Mouse (Mus musculus) forebrain, embryonic 12.5 days (tissue): Measurements from ENCODE around the gene Tpgs1. TPM values are rescaled to one million over a fixed set of nuclear protein-coding genes. Genes with fewer than 3 reads are reported as not detected.
"Not testable (repeated sequence)": the region's sequence is repeated elsewhere in the genome, so short reads cannot be mapped to it uniquely, and the experiment has no call there.

Experiments
- ATAC-seq: fragments of 200-750 bp; cut with Nextera tagmentation; 2 replicates; pipeline ENCODE4 v1.8.0; 2017; ENCODE audit warnings: moderate TSS enrichment; ENCODE audit not compliant: low FRiP score
- H3K27ac ChIP-seq: fragments of 300-500 bp; sonication (generic); 2 replicates; pipeline ENCODE4 v1.5.1; 2016; ENCODE audit warnings: mild to moderate bottlenecking
- H3K27me3 ChIP-seq: fragments of 300-500 bp; sonication (generic); 2 replicates; pipeline ENCODE4 v1.6.1; 2016; ENCODE audit warnings: mild to moderate bottlenecking
- H3K36me3 ChIP-seq: fragments of 300-500 bp; sonication (generic); replicated peaks from 2 replicates; pipeline ENCODE4 v1.6.1; 2016; ENCODE audit warnings: mild to moderate bottlenecking
- H3K4me1 ChIP-seq: fragments of 300-500 bp; sonication (generic); 2 replicates; pipeline ENCODE4 v1.6.1; 2016
- H3K4me2 ChIP-seq: fragments of 300-500 bp; sonication (generic); 2 replicates; pipeline ENCODE4 v1.6.1; 2016; ENCODE audit warnings: mild to moderate bottlenecking, moderate library complexity
- H3K4me3 ChIP-seq: fragments of 300-500 bp; sonication (generic); replicated peaks from 2 replicates; pipeline ENCODE4 v1.5.1; 2016; ENCODE audit warnings: mild to moderate bottlenecking
- H3K9ac ChIP-seq: fragments of 300-500 bp; sonication (generic); 2 replicates; pipeline ENCODE4 v1.6.1; 2016; ENCODE audit warnings: mild to moderate bottlenecking
- H3K9me3 ChIP-seq: fragments of 300-500 bp; sonication (generic); 2 replicates; pipeline ENCODE4 v1.6.1; 2016
- WGBS: fragments of 180-500 bp; shearing (Covaris S2); methylation state at CpG from one replicate; pipeline ENCODE4 v1.1.7; 2016; 5-methylcytosine and 5-hydroxymethylcytosine counted together
- polyA plus RNA-seq: library from polyadenylated mRNA; unstranded; fragments of >200 nt; fragmentation: Nextera tagmentation; extraction: Ambion mirVana; gene quantifications from 2 replicates; pipeline ENCODE4 v1.2.1, GENCODE M21; 2016

The Tpgs1 gene
- polyA plus RNA-seq, 1 experiment from 2014 or later = 62.5 TPM

DNA sequence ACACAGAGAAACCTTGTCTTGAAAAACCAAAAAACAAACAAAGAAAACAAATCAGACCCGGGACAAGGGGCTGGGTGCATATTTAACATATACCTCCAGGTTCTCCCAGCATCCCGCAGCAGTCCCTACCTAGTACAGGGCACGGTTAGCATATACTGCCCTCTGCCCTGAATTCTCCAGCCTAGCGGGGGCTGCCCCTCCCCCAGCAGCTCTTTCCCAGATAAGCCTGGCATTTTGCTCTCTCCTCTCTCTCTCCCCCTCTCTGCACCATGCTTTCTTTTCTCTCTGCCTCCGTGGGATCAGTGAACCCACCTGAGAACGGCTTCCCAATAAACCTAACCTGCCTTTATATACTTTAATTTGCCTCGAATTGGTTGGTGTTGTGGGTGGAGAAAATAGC is 31.5 kb downstream of the Tpgs1 start:
- no peaks in the 10 kb centered on the region for H3K36me3 ChIP-seq
- no peaks in the 10 kb centered on the region for H3K9me3 ChIP-seq
- peaks cover 12% of the 10 kb centered on the region for H3K4me1 ChIP-seq
- ATAC-seq = no peak
- no peak overlapping the region for H3K4me3 ChIP-seq
- H3K4me2 ChIP-seq = no peak overlapping the region
- no peak overlapping the region for H3K9ac ChIP-seq
- H3K27me3 ChIP-seq = no peaks in the 10 kb centered on the region
- no peak overlapping the region for H3K27ac ChIP-seq
- 55% methylated on average over 7 of the region's 7 CpGs for WGBS

DNA sequence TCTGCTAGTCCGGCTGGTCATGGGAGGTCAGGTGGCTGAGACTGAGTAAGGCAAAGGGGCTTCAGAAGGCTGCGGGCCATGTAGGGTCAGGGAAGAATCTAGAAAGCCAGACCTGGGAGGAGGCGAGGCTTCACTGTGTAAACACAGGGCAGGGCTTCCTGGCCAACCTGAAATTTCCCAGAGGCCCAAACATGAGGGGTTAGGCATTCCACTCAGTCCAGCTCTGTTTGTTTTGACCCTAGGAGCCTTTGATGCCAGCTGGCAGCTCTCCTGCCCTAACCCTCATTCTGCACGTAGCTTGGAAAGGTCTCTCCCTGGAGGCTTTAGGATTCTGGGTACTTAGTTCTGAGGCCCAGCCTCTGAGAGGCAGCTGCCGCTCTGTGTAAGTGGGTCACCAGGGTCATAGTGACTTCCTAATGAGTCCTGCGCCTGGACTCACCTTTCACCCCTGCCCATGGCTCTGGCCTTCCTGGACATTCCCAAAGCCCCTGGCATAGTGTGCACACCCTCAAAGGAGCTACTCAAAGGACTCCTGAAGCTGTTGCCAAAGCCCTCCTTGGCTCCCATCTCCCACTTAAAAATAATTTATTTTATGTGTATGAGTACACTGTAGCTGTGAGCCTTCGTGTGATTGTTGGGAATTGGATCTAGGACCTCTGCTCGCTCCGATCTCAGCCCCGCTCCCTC is 32.4 kb downstream of the Tpgs1 start:
- WGBS = 74% methylated on average over 10 of the region's 10 CpGs
- Histone ChIP-seq H3K9me3 (no peaks in the 10 kb centered on the region), H3K27ac (no peak overlapping the region), H3K4me2 (no peak overlapping the region), H3K36me3 (peaks cover 4% of the 10 kb centered on the region; the same call in 1 of the 2 replicates), H3K4me1 (peaks cover 21% of the 10 kb centered on the region), H3K4me3 (no peak overlapping the region), H3K27me3 (no peaks in the 10 kb centered on the region), H3K9ac (no peak overlapping the region)
- no peak for ATAC-seq

DNA sequence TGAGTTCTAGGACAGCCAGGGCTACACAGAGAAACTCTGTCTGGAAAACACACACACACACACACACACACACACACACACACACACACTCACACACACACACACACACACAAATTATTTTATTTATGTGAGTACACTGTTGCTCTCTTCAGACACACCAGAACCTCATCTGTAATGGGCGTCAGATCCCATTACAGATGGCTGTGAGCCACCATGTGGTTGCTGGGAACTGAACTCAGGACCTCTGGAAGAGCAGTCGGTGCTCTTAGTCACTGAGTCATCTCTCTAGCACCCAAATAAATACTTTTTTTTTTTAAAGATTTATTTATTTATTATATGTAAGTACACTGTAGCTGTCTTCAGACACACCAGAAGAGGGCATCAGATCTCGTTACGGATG is 33.8 kb downstream of the Tpgs1 start:
- H3K4me3 ChIP-seq = not testable (repeated sequence)
- peaks cover 35% of the 10 kb centered on the region for H3K4me1 ChIP-seq

DNA sequence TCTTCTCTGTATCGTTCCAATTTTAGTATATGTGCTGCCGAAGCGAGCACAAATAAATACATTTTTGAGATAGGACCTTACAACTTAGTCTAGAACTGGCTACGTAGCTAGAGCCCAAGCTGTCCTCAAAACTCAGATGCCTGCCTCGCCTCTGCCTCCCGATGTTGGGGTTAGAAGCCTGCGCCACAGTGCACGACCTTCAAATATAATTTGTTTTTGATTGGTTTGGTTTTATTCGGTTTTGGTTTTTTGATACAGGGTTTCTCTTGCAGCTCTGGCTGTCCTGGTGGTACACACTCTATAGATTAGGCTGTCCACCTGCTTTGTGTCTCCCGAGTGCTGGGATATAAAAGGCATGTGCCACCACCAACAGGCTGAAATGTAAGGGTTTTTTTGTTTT is 34.4 kb downstream of the Tpgs1 start:
- H3K4me2 ChIP-seq = peak overlapping the region; percentile 81
- 75% methylated on average over 10 of the region's 10 CpGs for WGBS
- no peaks in the 10 kb centered on the region for H3K9me3 ChIP-seq
- peak overlapping the region; percentile 86; the same call in 1 of the 2 replicates for H3K9ac ChIP-seq
- H3K27me3 ChIP-seq = no peaks in the 10 kb centered on the region
- peak overlapping the region; percentile 50; the same call in 1 of the 2 replicates for H3K27ac ChIP-seq
- ATAC-seq = no peak
- peak overlapping the region; percentile 77 for H3K4me3 ChIP-seq
- H3K36me3 ChIP-seq = peaks cover 13% of the 10 kb centered on the region
- peaks cover 36% of the 10 kb centered on the region for H3K4me1 ChIP-seq

More for the DNA sequence above, 33.8 kb downstream of the Tpgs1 start:
- H3K36me3 ChIP-seq = peaks cover 11% of the 10 kb centered on the region
- not testable (repeated sequence) for H3K27me3 ChIP-seq, H3K9ac ChIP-seq, H3K9me3 ChIP-seq, ATAC-seq, H3K4me2 ChIP-seq, H3K27ac ChIP-seq
- 84% methylated on average over 4 of the region's 4 CpGs for WGBS

DNA sequence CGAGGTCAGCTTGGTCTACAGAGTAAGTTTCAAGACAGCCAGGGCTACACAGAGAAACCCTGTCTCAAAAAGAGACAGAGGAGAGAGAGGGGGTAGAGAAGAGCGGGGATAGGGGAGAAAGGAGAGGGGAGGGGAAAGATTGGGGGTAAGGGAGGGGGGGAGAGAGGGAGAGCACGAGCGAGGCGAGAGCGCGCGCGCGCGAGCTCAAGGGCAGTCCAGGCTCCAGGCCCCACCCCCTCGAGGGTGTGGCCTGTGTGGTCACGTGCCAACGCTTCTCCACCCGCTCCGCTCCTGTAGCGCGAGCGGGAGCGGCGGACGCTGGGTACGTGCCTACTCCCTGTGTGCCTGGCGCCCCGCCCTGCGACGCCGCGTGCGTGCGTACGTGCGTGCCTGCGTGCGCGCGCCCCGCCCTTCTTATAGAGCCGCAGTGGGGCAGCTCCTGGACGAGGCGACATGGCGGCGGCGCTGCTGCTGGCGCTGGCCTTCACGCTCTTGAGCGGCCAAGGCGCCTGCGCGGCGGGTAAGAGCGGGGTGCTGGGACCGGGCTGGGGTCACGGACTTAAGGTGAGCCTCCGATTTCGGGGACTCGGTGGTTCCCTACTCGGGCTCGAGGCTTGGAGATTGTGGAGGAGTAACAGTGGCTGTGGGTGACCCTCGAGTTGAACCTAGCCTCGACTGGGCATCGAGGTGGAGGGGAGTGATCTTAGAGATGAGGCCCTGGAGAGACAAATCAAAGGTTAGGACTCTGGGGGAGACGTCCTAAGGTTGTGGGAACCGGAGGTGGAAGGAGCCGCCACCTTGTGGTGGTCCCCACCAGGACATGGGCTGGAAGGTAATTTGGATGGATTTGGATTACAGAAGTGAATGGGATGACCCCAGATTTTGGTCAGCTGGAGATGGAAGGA is 35.1 kb downstream of the Tpgs1 start, which contains the start of gene Bsg:
TSS of gene Bsg (plus strand) at position 427 of the 905 bp plus-strand sequence.
- under 1% methylated on average over 60 of the region's 65 CpGs for WGBS
- Histone ChIP-seq H3K9me3 (no peaks in the 10 kb centered on the region), H3K4me3 (peak within 1 kb of the TSS; percentile 77), H3K27ac (peak within 1 kb of the TSS; percentile 69), H3K36me3 (peaks cover 20% of the 10 kb centered on the region), H3K4me1 (peaks cover 36% of the 10 kb centered on the region), H3K4me2 (peak within 1 kb of the TSS; percentile 81), H3K9ac (peak within 1 kb of the TSS; percentile 86), H3K27me3 (no peaks in the 10 kb centered on the region)
- peak; percentile 97 for ATAC-seq

DNA sequence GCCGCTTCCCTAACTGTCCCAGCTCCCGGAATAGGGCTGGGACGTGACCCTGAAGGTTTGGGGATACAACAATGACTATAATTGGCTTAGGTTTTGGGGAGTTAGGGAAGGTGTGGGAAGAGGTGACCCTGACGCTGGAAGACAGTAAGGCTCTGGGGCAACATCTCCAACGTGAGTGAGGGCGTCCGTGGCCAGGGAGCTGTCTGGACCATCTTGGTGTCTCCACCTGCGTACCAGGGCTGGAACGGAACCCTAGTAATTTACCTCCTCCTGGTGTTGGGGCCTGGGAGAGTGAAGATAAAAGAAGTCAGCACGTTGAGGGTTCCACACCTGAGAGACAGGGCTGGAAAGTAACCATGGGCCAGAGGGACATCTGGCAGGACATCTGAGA is 35.8 kb downstream of the Tpgs1 start:
- no peak overlapping the region for H3K27ac ChIP-seq
- H3K27me3 ChIP-seq = no peaks in the 10 kb centered on the region
- H3K4me2 ChIP-seq = peak overlapping the region; percentile 81
- 0 out of 2 replicates have a peak, but pooled peaks have one; percentile 0 for ATAC-seq
- peaks cover 36% of the 10 kb centered on the region for H3K4me1 ChIP-seq
- H3K36me3 ChIP-seq = peaks cover 27% of the 10 kb centered on the region
- H3K4me3 ChIP-seq = peak overlapping the region; percentile 77
- H3K9ac ChIP-seq = peak overlapping the region; percentile 86
- WGBS = 5% methylated on average over 10 of the region's 10 CpGs
- H3K9me3 ChIP-seq = no peaks in the 10 kb centered on the region

DNA sequence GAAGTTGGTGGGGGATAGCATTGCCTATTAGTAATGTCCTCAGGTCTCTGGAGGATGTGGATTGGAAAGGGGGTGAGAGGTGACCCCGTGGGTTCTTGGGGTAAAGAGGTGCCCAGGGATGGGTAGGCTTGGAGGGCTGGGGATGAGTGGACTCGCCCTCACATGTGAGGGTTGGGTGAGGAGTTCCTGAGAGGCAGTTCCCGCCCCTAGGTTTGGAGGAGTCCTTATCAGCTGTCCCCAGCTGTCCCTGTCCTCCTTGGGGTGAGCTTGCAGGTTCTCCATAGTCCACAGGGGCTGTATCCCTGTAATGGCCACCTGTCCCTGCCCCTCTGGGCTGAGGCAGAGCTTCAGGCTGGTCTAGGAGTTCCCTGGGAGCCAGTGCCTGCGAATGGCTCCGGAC is 36.8 kb downstream of the Tpgs1 start:
- Histone ChIP-seq H3K27ac (0 out of 2 replicates have a peak overlapping the region, but pooled peaks have one; percentile 19), H3K4me3 (peak overlapping the region; percentile 77), H3K9ac (peak overlapping the region; percentile 86), H3K27me3 (no peaks in the 10 kb centered on the region), H3K36me3 (peaks cover 37% of the 10 kb centered on the region), H3K4me1 (peaks cover 36% of the 10 kb centered on the region), H3K9me3 (no peaks in the 10 kb centered on the region), H3K4me2 (peak overlapping the region; percentile 81)
- ATAC-seq = no peak
- 90% methylated on average over 5 of the region's 5 CpGs for WGBS

DNA sequence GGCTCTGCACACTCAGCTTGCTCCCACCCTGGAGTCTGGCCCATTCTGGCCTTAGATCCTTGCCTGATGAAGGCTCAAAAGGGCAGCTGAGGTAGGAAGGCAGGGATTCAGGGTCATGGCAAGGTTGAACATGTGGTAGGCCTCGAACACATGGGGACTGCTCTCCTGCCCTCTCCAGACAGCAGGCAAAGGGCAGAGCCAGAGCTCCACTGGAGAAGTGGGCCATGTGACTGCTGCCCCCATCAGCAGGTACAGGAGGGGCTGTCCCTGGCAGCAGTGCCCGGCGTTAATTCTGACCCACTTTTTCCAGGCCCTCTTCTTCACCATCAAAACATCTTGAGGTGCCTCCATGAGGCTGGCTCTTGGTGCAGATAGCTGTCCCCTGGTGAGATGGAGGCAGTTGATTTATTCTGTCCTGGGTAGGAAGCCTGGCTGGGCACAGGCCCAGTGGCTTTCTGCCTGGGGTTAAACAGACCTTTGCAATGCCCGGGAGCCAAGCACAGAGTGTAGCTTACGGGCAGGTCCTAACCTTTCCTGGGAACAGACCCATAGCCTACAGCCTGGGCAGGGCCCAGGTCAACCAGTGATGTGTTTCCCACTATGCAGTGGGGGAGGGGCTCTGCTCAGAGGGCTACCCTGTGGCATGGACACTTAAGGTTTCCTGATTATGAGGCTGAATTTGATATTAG is 37.4 kb downstream of the Tpgs1 start:
- H3K4me1 ChIP-seq = peaks cover 33% of the 10 kb centered on the region
- ATAC-seq = no peak
- H3K36me3 ChIP-seq = peaks cover 43% of the 10 kb centered on the region
- peak overlapping the region; percentile 86 for H3K9ac ChIP-seq
- H3K27me3 ChIP-seq = no peaks in the 10 kb centered on the region
- 86% methylated on average over 5 of the region's 5 CpGs for WGBS
- H3K9me3 ChIP-seq = no peaks in the 10 kb centered on the region
- no peak overlapping the region for H3K27ac ChIP-seq
- H3K4me2 ChIP-seq = peak overlapping the region; percentile 81
- H3K4me3 ChIP-seq = peak overlapping the region; percentile 10; the same call in 1 of the 2 replicates

DNA sequence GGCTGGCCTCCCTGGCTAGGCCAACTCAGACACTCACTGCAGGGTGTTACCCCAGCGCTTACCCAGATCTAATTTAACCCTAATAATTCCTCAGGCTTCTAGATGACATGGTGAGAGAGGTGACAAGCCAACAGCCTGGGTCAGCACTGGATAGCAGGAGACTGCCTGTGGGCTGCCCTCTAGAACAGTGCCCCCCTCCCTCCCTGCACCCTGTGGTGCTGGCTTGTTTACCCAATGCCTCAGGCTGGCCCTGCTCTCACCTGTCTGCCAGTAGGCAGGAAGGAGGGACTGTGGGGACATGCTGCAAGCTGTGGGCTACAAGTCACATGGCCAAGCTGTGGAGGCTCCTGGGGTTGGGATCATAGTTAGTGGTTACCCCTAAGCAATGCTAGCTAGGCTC is 38.0 kb downstream of the Tpgs1 start:
- Histone ChIP-seq H3K9me3 (no peaks in the 10 kb centered on the region), H3K4me2 (0 out of 2 replicates have a peak overlapping the region, but pooled peaks have one; percentile 2), H3K27ac (no peak overlapping the region), H3K36me3 (peaks cover 49% of the 10 kb centered on the region), H3K4me1 (peaks cover 33% of the 10 kb centered on the region), H3K4me3 (peak overlapping the region; percentile 10; the same call in 1 of the 2 replicates), H3K27me3 (no peaks in the 10 kb centered on the region), H3K9ac (0 out of 2 replicates have a peak overlapping the region, but pooled peaks have one; percentile 86)
- ATAC-seq = no peak
- WGBS = 79% methylated on average over 1 of the region's 1 CpGs

DNA sequence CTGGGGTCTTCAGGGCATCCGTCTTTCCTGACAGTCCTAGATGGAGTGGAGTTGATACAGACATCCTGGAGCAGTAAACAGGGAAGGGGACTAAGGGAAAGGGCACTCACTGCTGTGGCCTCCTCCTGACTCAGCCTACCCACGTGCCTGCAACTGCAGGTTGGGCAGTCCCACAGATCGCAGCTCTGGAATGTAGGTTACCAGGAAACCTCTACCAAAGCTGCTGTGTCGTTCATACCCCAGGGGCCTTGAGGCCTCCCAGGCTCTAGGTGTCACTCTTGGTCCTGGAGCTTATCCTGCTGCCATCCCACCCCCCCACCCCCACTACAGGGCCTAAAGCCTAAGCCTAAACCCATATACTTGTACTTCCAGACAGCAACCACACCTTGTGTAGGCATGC is 38.6 kb downstream of the Tpgs1 start:
- Histone ChIP-seq H3K4me2 (no peak overlapping the region), H3K9me3 (no peaks in the 10 kb centered on the region), H3K36me3 (peaks cover 53% of the 10 kb centered on the region), H3K4me3 (no peak overlapping the region), H3K9ac (no peak overlapping the region; the same call in 1 of the 2 replicates), H3K4me1 (peaks cover 33% of the 10 kb centered on the region), H3K27me3 (no peaks in the 10 kb centered on the region), H3K27ac (no peak overlapping the region)
- ATAC-seq = no peak
- 77% methylated on average over 4 of the region's 4 CpGs for WGBS

DNA sequence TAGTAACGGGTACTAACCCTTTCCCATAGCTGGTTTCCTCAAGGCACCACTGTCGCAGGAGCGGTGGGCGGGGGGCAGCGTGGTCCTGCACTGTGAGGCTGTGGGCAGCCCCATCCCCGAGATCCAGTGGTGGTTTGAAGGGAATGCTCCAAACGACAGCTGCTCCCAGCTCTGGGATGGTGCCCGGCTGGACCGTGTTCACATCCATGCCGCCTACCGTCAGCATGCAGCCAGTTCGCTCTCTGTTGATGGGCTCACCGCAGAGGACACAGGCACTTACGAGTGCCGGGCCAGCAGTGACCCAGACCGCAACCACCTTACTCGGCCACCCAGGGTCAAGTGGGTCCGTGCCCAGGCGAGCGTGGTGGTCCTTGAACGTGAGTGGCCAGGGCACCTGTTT is 39.5 kb downstream of the Tpgs1 start:
- WGBS = 93% methylated on average over 21 of the region's 21 CpGs
- Histone ChIP-seq H3K4me2 (no peak overlapping the region), H3K36me3 (peaks cover 53% of the 10 kb centered on the region), H3K27me3 (no peaks in the 10 kb centered on the region), H3K27ac (no peak overlapping the region), H3K9me3 (no peaks in the 10 kb centered on the region), H3K9ac (no peak overlapping the region), H3K4me1 (peaks cover 33% of the 10 kb centered on the region), H3K4me3 (no peak overlapping the region)
- no peak for ATAC-seq

DNA sequence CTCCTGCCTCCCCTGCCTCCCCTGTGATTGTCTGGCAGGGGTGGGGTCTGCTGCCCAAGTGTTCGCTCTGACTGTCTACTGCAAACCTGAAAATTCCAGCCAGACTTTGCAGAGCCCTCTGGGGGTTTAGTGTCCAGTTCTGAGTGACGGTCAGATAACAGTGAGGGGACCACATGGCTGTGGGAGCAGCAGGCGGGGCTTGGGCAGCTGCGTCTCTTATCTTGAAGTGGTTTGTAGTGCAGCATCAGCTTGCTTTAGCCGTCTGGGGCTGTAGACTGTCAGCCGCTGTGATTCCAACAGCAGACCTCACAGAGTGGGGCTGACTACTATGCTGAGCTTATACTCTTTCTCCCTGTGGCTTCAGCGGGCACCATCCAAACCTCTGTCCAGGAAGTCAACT is 40.1 kb downstream of the Tpgs1 start:
- Histone ChIP-seq H3K27ac (no peak overlapping the region), H3K4me2 (no peak overlapping the region), H3K9me3 (no peaks in the 10 kb centered on the region), H3K36me3 (peaks cover 53% of the 10 kb centered on the region), H3K9ac (no peak overlapping the region), H3K27me3 (peaks cover 5% of the 10 kb centered on the region; the same call in 1 of the 2 replicates), H3K4me1 (peaks cover 33% of the 10 kb centered on the region), H3K4me3 (no peak overlapping the region)
- 84% methylated on average over 7 of the region's 7 CpGs for WGBS
- ATAC-seq = no peak
